Mouse (Mus musculus) hindbrain, embryonic 16.5 days (tissue): ENCODE results near the gene Fam166a. TPM values are rescaled to one million over a fixed set of nuclear protein-coding genes. Genes with fewer than 3 reads are reported as not detected.

ENCODE experiments used
- ATAC-seq: fragments of 200-750 bp; cut with Nextera tagmentation; 2 replicates; pipeline ENCODE4 v1.8.0; 2017; ENCODE audit warnings: moderate TSS enrichment, moderate library complexity
- H3K27ac ChIP-seq: fragments of 300-500 bp; sonication (generic); 2 replicates; pipeline ENCODE4 v1.5.1; 2014; ENCODE audit warnings: low read depth, mild to moderate bottlenecking, control low read depth, low read length, moderate library complexity
- H3K27me3 ChIP-seq: fragments of 300-500 bp; sonication (generic); replicated peaks from 2 replicates; pipeline ENCODE4 v1.6.1; 2014; ENCODE audit warnings: low read length; ENCODE audit not compliant: control insufficient read depth, insufficient read depth
- H3K36me3 ChIP-seq: fragments of 300-500 bp; sonication (generic); 2 replicates; pipeline ENCODE4 v1.6.1; 2014; ENCODE audit warnings: mild to moderate bottlenecking, low read length, moderate library complexity, mixed read lengths; ENCODE audit not compliant: control insufficient read depth, insufficient read depth
- H3K4me1 ChIP-seq: fragments of 300-500 bp; sonication (generic); 2 replicates; pipeline ENCODE4 v1.6.1; 2014; ENCODE audit warnings: low read depth, low read length; ENCODE audit not compliant: control insufficient read depth, insufficient read depth
- H3K4me2 ChIP-seq: fragments of 300-500 bp; sonication (generic); 2 replicates; pipeline ENCODE4 v1.6.1; 2014; ENCODE audit warnings: mild to moderate bottlenecking, low read length, control low read depth, moderate library complexity
- H3K4me3 ChIP-seq: fragments of 300-500 bp; sonication (generic); 2 replicates; pipeline ENCODE4 v1.5.1; 2014; ENCODE audit warnings: mild to moderate bottlenecking, low read length, control low read depth, moderate library complexity
- H3K9ac ChIP-seq: fragments of 300-500 bp; sonication (generic); 2 replicates; pipeline ENCODE4 v1.6.1; 2014; ENCODE audit warnings: low read depth, mild to moderate bottlenecking, control low read depth, low read length, moderate library complexity
- H3K9me3 ChIP-seq: fragments of 300-500 bp; sonication (generic); 2 replicates; pipeline ENCODE4 v1.6.1; 2014; ENCODE audit warnings: mild to moderate bottlenecking, low read length, moderate library complexity; ENCODE audit not compliant: control insufficient read depth
- WGBS: fragments of 180-500 bp; shearing (Covaris S2); extraction: QIAGEN DNeasy Blood & Tissue Kit; methylation state at CpG from one replicate; pipeline ENCODE4 v1.1.7; 2014; 5-methylcytosine and 5-hydroxymethylcytosine counted together
- polyA plus RNA-seq: library from polyadenylated mRNA; unstranded; fragments of >200 nt; fragmentation: Nextera tagmentation; extraction: Ambion mirVana; gene quantifications from 2 replicates; pipeline ENCODE4 v1.2.1, GENCODE M21; 2015

Gene Fam166a
- polyA plus RNA-seq, 1 experiment from 2014 or later, result 0.39 TPM

DNA sequence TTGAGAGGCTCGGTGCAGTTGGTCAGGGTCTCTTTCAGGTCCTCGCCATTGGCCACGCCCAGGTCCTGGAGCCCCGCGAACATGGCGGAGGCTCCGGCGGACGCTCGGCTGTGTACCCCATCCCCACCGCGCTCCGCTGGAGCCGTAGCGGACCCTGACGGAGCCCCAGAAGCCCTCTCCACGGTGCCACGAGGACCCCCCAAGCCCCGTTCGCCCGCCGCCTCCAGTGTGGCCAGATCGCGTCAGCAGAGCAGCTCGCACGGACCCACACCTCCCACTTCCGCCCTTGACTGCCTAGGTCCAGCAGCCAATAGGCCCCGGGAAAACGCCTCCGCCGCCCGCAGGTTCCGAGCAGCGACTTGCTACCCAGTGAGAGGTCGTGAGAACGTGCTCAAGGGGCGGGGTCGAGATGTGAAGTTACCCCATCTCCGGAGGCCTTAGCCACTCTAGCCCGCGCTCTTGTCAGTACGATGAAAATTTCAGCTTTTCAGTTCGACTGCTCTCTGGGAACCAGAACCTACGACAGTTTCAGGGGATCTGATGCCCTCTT is 7.3 kb upstream of the Fam166a start, which contains the start of gene Nelfb:
Nelfb (minus strand) TSS at position 369 of the 550 bp plus-strand sequence.
- Histone ChIP-seq H3K27ac (peak within 1 kb of the TSS; percentile 94), H3K27me3 (0 out of 2 replicates have a peak, but pooled peaks cover 2% of the 10 kb centered on the region), H3K36me3 (peaks cover 5% of the 10 kb centered on the region), H3K9me3 (no peaks in the 10 kb centered on the region), H3K4me3 (peak within 1 kb of the TSS; percentile 82), H3K4me1 (peaks cover 21% of the 10 kb centered on the region), H3K4me2 (peak within 1 kb of the TSS; percentile 94), H3K9ac (peak within 1 kb of the TSS; percentile 92)
- peak; percentile 94 for ATAC-seq
- WGBS, result under 1% methylated on average over 43 of the region's 44 CpGs

DNA sequence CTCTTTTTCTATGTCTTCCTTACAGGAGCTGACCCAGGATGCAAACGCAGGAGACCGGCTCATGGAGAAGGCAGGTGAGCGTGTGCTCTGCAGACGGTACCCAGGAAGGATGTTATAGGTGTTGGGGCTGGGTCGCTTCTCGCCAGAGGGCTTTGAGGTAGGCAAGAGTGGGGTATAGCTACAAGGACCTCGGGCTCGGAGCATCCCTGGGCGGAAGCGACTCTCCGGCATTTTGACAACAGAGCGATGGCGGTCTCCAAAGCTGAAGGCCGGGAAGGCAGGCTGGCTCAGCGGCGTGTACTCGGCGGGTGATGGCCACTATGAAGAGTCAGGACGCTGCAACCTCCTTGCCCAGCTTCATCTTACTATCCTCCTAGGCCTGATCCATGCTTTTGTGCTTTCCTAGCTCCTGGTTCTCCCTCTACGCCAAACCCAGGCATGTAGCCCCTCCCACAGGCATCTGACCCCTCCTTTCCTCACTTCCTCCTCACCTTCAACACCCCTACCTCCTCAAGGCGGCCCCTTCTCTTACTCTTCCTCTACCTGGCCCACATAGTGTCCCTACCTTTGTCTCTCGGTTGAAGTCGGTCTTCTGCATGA is 5.2 kb upstream of the Fam166a start:
- no peak for ATAC-seq
- Histone ChIP-seq H3K9ac (no peak overlapping the region), H3K27me3 (0 out of 2 replicates have a peak, but pooled peaks cover 2% of the 10 kb centered on the region), H3K4me2 (no peak overlapping the region), H3K4me1 (peaks cover 19% of the 10 kb centered on the region), H3K4me3 (no peak overlapping the region), H3K9me3 (no peaks in the 10 kb centered on the region), H3K27ac (no peak overlapping the region), H3K36me3 (no peaks in the 10 kb centered on the region)
- 67% methylated on average over 23 of the region's 23 CpGs for WGBS

DNA sequence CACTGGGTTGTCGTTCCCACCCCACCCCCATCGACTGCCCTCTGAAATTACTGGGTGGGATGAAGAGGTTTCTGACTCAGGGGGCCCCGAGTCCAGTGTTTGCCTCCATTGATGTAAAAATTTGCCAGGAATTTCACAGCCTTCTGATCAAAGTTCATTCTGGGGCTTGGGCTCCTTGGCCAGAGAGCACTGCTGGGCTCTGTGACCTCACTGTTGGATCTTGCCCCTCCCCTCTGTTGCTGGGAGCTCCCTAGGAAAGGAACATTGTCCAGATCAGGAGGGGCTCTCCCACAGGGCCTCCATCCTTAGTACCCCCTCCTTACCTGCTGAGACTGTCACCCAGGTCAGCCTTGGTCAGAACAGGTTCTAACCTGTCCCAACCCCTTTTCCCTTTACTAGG is 4.1 kb upstream of the Fam166a start, which contains the start of gene Stpg3:
Stpg3 (minus strand) TSS at position 194 of the 400 bp plus-strand sequence.
- Histone ChIP-seq H3K36me3 (no peaks in the 10 kb centered on the region), H3K4me1 (peaks cover 11% of the 10 kb centered on the region), H3K27me3 (0 out of 2 replicates have a peak, but pooled peaks cover 2% of the 10 kb centered on the region), H3K9me3 (no peaks in the 10 kb centered on the region), H3K4me3 (no peak within 1 kb of the TSS), H3K4me2 (no peak within 1 kb of the TSS), H3K27ac (no peak within 1 kb of the TSS), H3K9ac (no peak within 1 kb of the TSS)
- WGBS, result 86% methylated on average over 3 of the region's 3 CpGs
- no peak for ATAC-seq

DNA sequence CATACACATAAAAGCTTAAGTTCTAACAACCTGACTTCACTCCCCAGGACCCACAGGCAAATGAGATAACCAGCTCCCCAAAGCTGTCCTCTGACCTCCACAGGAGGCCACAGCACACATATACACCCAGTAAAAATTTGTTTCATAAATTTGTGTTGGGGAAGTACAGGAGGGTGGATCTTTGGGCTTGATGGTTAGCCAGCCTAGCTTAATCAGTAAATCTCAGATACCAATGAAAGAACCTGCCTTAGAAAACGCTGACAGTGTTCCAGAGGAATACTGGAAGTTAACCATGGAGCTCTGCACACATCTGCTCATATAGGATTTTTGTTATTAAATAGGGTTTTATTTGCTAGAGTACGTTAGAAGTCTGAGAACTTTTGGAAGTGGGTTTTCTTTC is 879 bp upstream of the Fam166a start:
- H3K9me3 ChIP-seq, result no peaks in the 10 kb centered on the region

DNA sequence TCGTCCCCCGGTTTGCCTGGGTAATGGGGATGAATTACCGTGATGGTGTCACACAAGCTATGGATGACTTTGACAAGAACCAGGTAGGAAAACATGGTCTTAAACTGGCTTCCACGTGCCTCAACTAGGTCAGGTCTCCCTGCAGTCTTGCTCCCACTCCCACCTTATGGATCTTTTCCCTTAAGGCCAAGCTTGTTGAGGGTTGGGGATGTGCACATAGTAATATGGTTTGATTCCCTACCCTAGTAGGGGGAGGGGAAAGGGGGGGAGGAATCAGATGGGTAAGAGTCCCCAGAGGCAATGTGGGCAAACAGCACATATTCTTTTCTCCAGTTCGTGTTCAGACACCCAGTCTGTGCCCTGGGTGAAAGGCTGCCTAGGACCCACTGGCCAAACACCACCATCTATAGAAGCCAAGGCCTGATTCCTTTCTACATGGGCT is 2.8 kb downstream of the Fam166a start:
- H3K9me3 ChIP-seq, result no peaks in the 10 kb centered on the region
- no peak overlapping the region for H3K4me2 ChIP-seq
- ATAC-seq, result no peak
- no peak overlapping the region for H3K9ac ChIP-seq
- no peak overlapping the region for H3K4me3 ChIP-seq
- peaks cover 3% of the 10 kb centered on the region; the same call in 1 of the 2 replicates for H3K36me3 ChIP-seq
- H3K4me1 ChIP-seq, result peaks cover 11% of the 10 kb centered on the region
- WGBS, result 75% methylated on average over 5 of the region's 5 CpGs
- no peak overlapping the region for H3K27ac ChIP-seq
- H3K27me3 ChIP-seq, result no peaks in the 10 kb centered on the region

More for the DNA sequence above, 879 bp upstream of the Fam166a start:
- Histone ChIP-seq H3K9ac (no peak overlapping the region), H3K27me3 (0 out of 2 replicates have a peak, but pooled peaks cover 2% of the 10 kb centered on the region), H3K27ac (no peak overlapping the region), H3K4me1 (no peaks in the 10 kb centered on the region), H3K4me2 (no peak overlapping the region), H3K4me3 (no peak overlapping the region), H3K36me3 (peaks cover 3% of the 10 kb centered on the region; the same call in 1 of the 2 replicates)
- no peak for ATAC-seq
- WGBS, result 66% methylated on average over 2 of the region's 2 CpGs

DNA sequence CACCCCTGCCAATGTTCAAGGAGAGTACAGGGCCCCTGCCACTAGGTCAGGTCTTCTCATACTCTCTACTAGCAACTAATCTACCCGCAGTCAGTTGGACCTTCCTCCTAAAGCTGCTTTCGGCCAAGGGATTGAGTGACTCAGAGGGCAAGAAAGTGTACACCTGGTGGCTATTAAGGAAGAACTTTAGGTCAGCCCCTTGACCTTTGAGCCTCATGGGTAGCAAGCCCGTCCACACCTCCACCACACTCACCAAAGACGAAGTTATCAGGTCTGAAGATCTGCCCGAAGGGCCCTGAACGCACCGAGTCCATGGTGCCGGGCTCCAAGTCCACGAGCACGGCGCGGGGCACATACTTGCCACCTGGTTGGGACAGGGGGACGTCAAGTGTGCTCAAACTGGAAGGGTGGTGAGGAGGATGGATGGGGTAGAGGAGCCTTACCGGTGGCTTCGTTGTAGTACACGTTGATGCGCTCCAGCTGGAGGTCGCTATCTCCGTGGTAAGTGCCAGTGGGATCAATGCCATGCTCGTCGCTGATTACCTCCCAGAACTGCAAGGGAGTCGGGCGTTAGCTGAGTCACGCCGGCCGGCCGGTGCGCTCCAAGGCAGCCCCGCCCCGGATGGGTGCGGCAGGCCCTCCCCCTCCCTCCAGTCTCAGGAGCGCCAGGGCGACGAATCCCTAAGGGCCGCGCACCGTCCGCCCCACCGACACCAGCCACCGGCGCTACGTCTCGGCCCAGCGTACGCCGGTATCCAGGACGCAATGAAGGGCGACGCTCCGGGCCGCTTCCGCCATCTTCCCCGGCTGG is 5.3 kb downstream of the Fam166a start:
- 3% methylated on average over 46 of the region's 53 CpGs for WGBS
- peaks cover 3% of the 10 kb centered on the region; the same call in 1 of the 2 replicates for H3K36me3 ChIP-seq
- peak overlapping the region; percentile 92 for H3K27ac ChIP-seq
- no peak for ATAC-seq
- peaks cover 13% of the 10 kb centered on the region for H3K4me1 ChIP-seq
- peak overlapping the region; percentile 91 for H3K4me3 ChIP-seq
- peak overlapping the region; percentile 94 for H3K4me2 ChIP-seq
- H3K27me3 ChIP-seq, result no peaks in the 10 kb centered on the region
- H3K9me3 ChIP-seq, result no peaks in the 10 kb centered on the region
- H3K9ac ChIP-seq, result peak overlapping the region; percentile 92

DNA sequence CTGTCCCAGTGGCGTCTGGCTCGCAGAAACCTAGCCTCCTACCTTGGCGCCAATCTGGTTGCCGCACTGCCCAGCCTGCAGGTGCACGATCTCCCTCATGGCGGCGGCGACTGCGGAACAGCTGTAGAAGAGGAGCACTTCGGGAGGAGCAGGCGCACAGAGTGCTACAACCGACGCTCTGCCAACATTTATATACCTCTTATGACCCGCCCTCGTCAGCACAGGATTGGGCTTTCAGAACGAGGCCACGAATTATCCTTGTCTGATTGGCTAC is 5.9 kb downstream of the Fam166a start, which contains the start of gene Tubb4b:
Tubb4b (minus strand) TSS at position 211 of the 274 bp plus-strand sequence.
- under 1% methylated on average over 17 of the region's 17 CpGs for WGBS
- Histone ChIP-seq H3K27me3 (no peaks in the 10 kb centered on the region), H3K9ac (peak within 1 kb of the TSS; percentile 92), H3K4me1 (peaks cover 14% of the 10 kb centered on the region), H3K27ac (peak within 1 kb of the TSS; percentile 98), H3K4me2 (peak within 1 kb of the TSS; percentile 94), H3K4me3 (peak within 1 kb of the TSS; percentile 91), H3K9me3 (no peaks in the 10 kb centered on the region), H3K36me3 (peaks cover 3% of the 10 kb centered on the region; the same call in 1 of the 2 replicates)
- ATAC-seq, result no peak

DNA sequence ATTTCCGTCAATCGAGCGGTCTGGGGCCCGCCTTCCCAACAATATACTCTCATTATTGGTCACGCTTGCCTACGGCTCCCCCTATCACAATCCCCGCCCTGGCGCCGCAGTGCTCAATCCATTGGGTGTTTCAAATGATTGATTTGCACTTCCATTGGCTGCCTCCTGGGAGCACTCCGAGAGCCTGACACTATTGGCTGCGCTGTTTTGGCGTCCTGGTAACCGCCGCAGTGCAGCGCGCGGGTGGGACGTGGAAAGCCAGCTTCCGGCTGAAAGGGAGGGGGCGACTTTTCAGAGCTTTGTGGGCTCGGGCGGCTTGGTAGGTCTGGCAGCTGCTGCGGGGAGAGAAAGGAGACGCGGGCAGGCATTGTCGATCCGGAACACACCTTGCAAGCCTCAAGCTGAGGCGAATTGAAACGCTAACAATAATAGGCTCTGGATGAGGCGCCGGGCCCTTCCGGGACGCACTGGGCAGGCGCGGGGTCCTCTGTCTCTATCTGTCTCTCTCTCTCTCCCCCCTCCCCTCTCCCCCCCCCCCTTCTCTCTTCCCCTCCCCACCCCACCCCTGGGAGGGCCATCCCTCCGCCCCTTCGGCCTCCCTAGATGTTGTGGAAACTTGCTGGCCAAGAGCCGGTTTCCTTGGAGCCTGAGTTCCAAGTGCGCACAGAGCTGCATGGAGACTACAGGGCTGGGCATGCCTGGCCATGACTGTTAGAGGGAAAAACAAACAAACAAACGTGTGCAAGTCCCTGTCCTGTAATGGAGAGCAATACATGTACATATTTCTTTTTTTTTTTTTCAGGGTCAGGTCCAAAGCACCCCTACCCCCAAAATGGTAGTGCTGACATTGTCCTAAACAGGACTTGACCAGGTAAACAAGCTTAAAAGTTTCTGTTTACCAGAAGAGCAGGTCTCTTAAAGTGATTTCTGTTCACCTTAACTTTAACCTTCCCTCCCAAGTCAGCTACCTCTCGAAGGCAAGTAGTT is 6.5 kb downstream of the Fam166a start:
- H3K4me2 ChIP-seq, result peak overlapping the region; percentile 56
- WGBS, result 2% methylated on average over 34 of the region's 41 CpGs
- peaks cover 3% of the 10 kb centered on the region; the same call in 1 of the 2 replicates for H3K36me3 ChIP-seq
- peaks cover 14% of the 10 kb centered on the region for H3K4me1 ChIP-seq
- peak overlapping the region; percentile 57 for H3K4me3 ChIP-seq
- H3K9ac ChIP-seq, result peak overlapping the region; percentile 79
- H3K27ac ChIP-seq, result peak overlapping the region; percentile 98
- peak; percentile 98 for ATAC-seq
- H3K27me3 ChIP-seq, result no peaks in the 10 kb centered on the region
- H3K9me3 ChIP-seq, result no peaks in the 10 kb centered on the region
